Mouse (Mus musculus) frontal cortex, adult 2 months (tissue): ENCODE results near the gene Heyl. TPM values are rescaled to one million over a fixed set of nuclear protein-coding genes. Genes with fewer than 3 reads are reported as not detected.

Experiments used
- DNase-seq, 2 experiments: peaks; one replicate each; pipeline ENCODE4 v3.0.0; 2022; ENCODE audit warnings: low spot score in 1 of 2; ENCODE audit errors: extremely low spot score in 1 of 2
- polyA plus RNA-seq: library from polyadenylated mRNA; depleted of rRNA; stranded (reverse); fragments of >200 nt; gene quantifications from 2 replicates; pipeline ENCODE4 v1.2.3, GENCODE M21; 2012; rRNA removed

Heyl gene
- polyA plus RNA-seq = 5.9 and 7.1 TPM in 2 replicates

DNA sequence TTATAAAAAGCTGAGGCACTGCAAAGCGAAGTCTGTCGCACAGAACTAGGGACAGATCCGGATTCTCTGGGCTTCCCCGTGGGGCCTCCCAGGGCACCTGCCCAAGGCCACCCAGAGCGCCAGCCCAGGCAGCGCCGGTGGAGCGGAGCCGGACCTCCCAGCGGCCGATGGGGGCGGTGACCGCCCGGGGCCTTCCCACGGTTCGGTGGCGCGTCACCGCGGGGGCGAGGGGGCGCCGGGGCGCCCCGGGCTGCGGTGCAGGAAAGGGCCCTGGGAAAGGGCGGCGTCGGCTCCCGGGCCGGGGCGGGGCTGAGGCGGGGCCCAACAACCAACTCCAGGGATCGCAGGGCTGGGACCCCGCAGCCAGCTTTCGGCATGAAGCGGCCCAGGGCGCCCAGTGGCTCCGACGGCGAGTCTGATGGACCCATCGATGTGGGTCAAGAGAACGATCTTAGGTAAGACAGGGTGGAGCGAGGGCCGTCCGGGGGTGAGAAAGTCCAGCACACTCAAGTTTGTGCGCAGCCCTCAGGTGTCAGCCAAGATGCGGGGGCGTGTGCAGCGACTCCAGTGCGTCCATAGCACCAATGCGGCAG, at the start of gene Heyl:
Gene Heyl (plus strand): TSS at position 65 of the 593 bp plus-strand sequence.
- DNase-seq = no peak

DNA sequence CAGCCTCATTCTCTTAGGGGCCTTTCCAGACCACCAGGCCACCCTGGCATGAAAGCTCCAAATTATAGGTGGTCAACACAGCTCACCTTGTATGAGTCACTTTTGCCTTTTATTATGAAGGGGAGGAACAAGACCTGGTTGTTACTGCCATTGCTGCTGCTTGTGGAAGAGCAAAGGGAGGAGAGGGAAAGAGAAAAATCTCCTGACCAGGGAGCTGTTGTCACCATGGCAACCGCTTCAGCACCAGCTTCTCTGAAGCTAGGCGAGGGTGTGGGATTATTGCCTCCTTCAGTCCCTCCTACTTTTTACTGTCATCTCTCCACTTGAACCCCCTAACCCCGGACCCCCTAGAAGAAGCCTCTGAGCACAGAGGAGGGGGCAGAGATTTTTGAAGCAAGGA, 48.5 kb upstream of the Heyl start:
- peak in 1 of 2 experiments; percentile 63 for DNase-seq

DNA sequence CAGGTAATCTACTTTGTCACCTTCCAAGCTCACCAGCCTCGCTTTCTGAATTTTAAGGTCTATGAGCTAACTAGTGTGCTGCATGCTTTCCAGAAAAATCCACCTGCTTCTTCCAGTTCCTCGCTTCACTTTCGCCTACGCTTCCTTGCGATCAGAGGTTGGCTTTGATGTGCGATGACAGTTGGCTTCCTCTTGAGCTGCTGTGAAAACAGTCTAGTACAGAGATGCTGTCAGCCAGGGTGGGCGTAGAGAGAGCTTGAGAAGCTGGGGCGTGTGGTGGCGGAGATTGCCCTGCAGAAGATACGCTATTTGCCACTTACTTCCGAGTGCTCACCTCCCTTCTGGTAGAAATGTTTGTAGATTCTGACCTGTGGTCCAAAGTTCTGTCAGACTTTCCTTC, 41.0 kb upstream of the Heyl start:
- DNase-seq = peak; percentile 61 to 77

DNA sequence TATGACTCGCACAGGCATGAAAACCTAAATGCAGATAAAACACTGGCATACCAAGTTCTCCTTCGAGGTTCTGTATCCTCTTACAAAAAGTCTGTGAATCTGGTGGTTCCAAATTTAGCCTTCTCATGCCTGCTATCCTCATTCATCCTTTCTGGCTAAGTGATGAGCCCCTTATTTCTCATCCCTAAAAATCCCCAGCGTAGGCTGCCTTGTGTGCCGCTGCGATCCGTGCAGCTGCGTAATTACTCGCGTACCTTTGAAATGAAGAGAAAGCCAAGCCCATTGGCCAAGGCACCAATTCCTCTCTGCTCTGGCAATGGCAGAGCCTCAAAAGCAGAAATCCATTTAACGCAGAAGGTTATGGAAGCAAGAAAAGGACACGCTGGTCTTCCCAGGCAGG, 39.6 kb upstream of the Heyl start:
- peak in 1 of 2 experiments; percentile 60 for DNase-seq

DNA sequence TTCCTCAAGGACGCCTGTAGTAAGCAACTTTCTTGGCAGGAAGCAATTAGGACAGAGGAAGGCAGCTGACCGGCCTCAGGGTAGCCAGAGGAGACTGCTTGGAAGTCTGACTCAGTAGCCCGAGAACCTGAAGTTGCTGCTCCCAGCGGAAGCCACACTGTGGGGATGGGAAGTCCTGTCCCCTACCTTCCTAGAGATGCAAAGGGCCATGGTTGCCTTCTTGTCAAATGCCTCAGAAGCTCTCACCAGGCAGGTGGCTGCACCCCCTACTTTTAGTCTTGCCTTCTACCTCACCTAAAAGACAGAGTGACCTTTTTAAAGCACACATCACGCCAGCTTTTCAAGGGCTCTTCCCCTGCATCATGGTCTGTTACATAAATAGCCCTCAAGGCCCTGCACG, 36.7 kb upstream of the Heyl start:
- no peak for DNase-seq

DNA sequence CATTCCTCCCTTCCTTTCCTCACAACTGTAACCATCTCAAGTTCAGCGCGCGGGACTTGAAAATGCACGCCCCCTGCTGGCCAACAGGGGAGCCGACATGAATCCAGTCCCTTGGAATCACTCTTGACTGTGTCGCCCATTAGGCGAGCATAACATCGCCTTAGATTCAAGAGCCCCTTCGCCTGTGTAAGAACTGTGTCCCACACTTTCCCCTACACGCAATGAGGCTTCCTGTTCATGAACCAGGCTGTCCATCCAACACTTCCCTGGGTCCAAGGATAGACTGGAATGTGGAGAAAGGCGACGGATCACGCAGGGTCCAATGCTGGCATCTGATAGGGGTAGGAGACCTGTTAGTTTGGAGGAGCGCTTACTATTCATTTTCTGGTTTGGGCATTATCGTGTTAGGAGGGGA, 32.6 kb upstream of the Heyl start:
- DNase-seq = peak in 1 of 2 experiments; percentile 85

DNA sequence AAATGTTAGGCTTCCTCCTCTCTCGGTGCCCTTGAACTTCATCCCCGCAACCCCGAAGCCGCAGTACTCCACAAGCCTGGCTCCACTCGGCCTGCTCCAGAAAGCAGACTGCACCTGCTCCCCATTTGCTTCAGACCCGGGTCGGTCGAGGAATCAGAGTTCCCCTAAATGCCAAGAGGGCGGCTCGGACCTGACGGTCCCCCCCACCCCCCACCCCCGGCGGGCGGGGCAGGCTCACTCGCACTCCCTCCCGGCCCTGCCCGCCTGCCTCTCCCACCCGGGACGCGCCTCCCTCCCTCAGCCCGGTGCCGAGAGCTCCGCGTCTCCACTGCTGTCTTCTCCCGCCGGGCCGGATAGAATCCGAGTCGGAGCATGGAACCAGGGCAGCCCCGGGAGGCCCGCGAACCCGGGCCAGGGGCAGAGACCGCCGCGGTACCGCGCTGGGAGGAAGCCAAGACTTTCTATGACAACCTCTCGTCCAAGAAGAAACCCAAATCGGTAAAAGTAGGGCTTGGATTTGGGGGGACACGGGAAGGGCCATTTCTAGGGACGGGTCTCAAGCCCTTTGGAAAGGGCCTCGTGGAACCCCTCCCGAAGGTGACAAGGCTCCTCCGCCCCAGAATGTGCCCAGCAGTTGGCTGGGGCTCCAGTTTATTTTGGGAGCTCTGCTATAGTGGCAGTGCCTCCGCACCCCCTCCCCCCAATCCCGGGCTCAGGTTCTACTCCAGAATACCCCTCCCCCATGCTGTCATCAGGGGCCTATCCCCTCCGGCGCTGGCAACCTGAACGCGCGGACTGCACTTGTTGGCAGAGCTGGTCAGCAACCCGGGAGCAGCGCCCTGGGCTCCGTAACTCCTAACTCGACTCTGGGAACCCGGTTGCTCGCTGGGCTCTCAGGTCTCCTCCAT, 31.9 kb upstream of the Heyl start, which contains the start of gene Nt5c1a:
Gene Nt5c1a (plus strand): TSS at position 319 of the 908 bp plus-strand sequence.
- DNase-seq = peak in 1 of 2 experiments; percentile 43

DNA sequence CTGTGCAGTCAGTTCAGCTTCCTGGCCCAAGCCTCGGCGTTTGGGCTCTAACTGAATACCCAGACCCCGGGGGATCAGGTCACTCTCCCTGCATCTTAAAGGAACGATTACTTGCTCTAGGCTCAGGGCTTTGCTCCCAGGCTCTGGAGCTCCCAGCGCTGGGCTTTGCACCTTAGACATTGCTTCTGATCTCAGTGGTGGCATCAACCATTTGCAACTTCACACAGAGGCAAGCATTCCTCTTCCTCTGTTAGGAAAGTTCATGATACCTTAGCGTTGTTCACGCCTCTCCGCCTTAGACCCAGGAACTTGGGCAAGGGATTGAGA, 31.3 kb upstream of the Heyl start:
- no peak for DNase-seq

DNA sequence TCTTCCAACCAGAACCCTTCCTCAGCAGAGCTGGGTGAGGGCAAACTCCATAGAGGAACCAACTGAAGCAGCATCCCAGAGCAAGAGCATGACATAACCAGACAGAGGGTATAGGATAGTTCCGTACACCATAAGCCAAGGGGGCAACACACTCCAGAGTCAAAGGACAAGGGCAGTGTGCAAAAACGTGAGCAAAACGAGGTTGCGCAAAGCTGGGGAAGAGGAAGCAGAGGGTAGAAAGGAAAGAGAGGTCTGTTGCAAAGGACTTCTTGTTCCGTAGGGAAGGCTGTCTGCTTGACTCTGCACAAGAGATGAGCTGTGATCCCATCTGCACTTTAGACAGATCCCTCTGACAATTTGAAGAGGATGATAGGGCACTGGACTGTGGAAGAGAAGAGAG, 26.0 kb upstream of the Heyl start:
- DNase-seq = no peak

DNA sequence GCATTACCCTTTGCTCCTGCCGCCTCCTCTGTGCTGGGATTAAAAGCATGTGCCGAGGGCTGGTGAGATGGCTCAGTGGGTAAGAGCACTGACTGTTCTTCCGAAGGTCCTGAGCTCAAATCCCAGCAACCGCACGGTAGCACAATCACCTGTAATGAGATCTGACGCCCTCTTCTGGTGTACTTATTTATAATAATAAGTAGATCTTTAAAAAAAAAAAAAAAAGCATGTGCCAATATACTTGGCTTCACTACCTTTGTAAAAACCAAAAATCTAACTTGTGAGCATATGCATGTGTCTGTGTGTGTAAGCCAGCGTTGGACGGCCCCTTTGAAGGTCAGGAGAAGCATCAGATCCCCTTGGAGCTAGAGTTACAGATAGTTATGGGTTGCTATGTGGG, 22.4 kb upstream of the Heyl start:
- DNase-seq = no peak

DNA sequence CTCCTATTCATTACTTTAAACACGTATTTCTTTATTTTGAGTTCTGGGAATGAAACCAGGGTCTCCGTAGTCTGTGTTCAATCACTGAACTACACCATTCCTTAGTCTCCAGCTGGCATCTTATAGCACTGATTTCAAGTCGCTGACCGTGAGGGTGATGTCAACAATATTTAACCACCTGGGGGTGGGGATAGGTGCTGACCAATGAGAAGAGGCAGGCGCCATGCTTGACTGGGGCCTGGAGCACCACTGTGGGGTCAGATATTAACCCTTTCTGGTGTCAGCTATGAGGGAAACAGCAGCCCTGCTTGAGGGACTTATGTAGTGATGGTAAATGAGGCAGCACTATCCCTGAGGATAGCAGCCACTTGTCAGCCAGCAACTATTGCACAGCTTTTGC, 21.9 kb upstream of the Heyl start:
- DNase-seq = no peak

DNA sequence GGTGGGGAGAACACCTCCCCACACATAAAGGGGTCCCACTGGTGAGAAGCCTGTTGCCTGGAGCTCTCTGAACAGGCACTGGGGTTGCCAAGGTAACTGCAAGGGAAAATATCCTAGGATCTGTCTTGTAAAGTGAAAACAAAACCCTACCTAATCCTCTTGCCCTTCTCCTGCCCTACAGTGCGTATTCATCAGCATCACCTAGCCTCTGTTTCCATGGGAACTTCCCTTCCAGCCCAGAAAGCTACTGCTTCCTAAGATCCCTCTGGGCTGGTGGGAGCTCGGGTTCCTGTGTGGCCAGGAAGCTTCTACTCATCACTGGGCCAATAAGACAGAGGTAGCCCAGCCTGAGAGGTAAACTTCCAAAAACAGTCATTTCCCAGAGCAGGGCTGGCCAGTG, 21.0 kb upstream of the Heyl start:
- no peak for DNase-seq

DNA sequence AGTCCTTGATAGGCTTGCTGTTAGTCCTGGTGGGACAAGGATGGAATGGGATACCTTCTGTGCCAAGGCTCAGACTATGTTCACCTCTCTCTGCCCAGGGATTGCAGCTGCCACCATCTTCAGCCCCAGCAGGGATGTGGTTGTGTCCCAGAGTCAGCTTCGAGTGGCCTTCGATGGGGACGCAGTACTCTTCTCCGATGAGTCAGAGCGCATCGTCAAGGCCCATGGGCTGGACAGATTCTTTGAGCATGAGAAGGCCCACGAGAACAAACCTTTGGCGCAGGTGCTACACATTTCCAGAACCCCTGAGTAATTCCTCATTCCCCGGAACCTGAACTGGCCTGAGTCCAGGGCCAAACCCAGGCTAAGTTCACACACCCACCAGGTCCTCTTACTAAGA, 19.4 kb upstream of the Heyl start:
- DNase-seq = no peak

DNA sequence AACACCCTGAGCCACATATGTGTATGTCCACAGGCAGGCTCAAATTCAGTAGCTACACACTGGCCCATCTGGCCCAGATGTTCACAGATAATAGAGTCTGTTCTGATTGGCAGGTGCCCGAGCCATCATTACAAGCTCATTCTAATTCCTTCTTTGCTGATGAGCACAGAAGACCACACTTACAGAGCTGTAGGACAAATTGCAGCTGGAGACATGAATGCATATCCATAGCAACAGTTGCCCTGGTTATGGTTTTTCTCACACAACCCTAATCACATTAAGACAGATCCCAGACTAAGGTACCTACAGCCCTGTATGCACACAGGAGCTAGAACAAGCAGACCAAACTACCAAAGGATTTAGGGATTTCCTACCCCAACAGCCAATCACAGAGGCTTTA, 18.0 kb upstream of the Heyl start:
- DNase-seq = no peak

DNA sequence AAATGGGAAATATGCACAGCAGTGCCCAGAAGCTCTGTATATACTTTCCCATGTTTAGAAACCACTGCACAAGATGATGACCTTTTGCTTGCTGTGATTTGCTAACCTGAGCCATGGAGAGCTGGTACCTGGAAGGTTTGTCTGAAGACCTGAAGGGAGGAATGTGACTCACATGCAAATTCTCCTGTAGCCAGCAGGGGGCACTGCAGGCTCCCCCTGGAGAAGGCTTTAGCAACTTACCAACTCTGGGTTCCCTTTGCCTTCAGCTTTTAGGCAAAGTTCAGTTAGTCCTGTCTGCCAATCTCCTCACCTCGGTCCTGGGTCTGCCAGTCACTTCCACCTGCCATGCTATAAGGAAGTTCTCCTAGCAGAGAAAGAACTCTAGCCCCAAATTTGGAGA, 16.6 kb upstream of the Heyl start:
- DNase-seq = peak in 1 of 2 experiments; percentile 67

DNA sequence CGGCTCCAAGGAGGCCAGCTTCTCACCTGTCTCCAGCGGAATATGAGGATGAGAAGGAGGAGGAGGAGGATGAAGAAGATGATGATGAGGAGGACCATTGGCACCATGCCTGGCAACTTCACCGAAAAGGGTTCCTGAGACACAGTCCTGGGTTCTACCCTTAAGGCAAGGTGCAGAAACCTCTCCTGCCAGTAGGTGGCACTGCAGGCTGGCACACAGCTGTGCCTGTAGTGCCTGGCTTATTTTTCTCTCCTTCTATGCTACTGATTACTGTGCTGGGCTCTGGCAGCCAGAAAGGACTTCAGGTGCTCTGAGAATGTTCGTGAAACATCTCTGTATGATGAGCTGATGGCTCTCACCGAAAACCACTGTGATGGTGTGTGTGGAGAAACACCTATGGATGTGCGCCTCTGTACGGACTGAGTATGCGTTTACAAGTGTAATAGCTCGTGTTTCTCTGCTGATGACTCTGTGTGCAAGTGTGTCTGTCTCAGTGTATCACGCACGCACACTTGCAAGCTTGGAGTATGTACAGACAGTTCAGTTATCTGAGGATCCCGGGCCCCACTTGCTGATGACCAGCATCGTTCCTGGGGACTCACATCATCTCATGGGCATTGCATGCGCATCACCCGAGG, 13.5 kb upstream of the Heyl start:
- peak; percentile 37 to 88 for DNase-seq

DNA sequence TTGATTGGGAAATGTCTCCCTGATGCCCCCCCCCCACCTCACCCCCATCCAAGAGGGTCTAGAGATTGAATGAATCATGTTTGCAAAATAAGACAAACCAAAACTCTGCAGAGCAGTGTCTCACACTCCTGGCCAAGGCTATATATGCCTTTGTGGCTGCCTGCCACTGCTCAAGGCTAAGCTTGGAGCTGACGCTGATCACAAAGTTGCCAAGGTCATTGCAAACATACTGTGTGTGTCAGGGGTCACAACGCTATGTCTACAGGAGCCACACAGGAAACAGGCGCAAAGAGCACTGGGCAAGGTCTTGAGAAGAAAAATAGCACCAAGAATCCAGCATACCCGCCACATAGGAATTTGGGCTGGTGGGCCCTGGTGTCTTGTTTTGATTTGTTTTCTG, 12.7 kb upstream of the Heyl start:
- DNase-seq = no peak

DNA sequence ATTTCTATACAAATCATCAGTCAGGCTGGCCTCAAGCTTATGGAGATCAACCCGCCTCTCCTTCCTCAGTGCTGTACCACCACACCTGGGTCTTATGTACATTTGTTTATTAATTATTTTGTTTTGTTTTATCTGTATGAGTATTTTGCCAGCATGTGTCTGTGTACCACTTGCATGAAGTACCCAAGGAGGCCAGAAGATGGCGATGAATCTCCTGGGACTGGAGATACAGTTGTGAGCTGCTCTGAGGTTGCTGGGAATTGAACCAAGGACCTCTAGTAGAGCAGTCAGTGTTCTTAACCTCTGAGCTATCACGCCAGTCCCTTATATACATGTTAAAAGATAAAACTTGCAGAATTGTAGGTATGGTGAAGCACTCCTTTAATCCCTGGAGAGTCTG, 10.0 kb upstream of the Heyl start:
- DNase-seq = no peak

DNA sequence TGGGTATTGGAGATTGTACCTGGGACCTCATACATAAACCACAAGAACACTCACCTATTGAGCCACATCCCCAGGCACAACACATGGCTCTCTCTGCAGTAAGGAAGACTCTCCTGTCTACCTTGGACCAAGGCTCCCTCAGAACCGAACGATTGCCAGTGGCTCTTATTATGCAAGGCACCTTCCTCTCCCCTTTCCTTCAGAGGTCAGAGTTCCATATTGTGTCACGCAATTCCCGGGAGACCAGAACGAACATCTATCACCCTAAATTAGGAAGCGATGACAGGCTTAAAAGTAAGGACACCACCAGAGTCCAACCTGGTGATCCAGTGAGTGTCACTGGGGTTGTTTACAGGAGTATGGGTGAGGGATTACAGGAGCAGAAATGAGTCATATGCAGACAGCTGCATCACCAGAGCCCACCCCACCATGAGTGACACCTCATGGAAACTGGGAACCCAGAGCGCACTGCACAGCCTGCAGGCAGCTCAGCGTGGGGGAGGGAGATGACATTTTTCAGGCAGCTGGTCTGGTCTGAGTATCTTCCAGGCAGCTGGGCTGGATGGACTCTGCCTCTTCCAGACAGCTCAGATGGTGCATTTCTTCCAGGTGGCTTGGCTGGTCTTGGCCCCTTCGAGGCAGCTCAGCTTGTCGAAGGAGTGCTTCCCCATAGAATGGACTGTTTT, 7.5 kb upstream of the Heyl start:
- DNase-seq = no peak

DNA sequence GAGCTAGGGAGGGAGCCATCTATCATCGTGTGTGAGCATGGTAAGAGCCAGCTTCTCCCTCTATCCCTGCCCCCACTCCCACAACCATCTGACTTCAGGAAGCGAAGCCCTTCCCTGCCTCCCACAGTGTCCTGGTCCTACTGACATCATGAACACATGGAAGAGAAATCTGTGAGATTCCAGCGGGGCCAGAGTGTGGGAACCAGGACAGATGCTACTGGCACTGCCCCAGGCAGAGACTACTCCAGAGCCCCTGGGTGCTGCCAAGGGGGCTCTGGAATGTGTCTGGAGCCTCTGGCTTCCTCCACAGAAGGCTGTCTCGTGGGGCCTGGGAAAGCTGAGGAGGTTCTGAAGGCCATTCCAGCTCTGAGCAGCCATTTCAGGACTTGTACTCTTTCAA, 5.6 kb upstream of the Heyl start:
- DNase-seq = no peak

DNA sequence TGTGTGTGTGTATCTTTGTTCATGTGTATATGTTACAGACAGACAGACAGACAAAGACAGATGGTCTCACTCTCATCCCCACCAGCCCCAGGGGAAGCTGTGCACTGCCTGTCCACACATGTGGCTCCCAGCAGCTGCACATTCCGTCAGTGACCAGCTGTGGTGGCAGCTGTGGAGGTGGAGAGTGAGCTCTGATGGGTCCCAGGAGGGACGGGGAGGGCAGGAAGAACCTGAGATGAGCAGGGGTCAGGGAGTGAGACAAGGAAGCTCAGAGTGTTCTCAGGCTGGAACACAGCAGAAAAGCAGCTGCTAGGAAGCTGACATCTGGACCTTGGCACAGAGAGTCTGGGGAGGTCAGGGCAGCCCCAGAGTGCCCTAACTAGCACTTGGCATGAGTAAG, 5.1 kb upstream of the Heyl start:
- DNase-seq = no peak
